Mouse (Mus musculus): ENCODE results near the gene Ap4b1.

DNA sequence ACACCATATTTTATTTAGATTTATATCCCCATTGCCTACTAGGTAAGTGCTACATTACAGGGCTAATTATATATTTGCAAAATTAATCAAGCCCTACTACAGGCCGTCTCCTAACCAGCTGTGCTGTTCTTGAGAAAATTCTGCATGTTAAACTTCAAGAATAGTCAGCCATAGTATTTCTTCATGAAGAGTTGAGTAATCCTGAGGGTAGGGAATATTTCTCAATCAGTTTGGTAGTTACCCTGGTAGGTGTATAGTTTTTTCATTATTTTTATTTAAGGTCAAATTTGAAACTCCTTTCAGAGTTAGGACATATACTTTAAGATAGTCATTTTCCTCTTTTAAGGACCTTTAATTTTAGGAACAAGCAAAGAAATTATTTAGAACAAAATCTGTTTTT lies 3.6 kb upstream of the Ap4b1 start:
- no peak for TF ChIP-seq CTCF (IDR thresholded peaks at IDR 0.05; ENCODE audit: borderline replicate concordance, insufficient read depth, low read length)
- TF ChIP-seq POLR2A (IDR thresholded peaks at IDR 0.05; ENCODE audit: low read depth, low read length) = no peak

Data from embryonic fibroblast, embryonic 13.5 days (primary cell).